Mouse (Mus musculus) thymus, postnatal 14 days (tissue): ENCODE measurements around the gene Kpna6.
A peak's percentile ranks its signal among the peaks of the same experiment; 100 is the strongest.
"Not testable (repeated sequence)": the region's sequence is repeated elsewhere in the genome, so short reads cannot be mapped to it uniquely, and the experiment has no call there.

Source experiments
- DNase-seq: peaks from one replicate; pipeline ENCODE4 v3.0.0; 2021

Gene Kpna6

DNA sequence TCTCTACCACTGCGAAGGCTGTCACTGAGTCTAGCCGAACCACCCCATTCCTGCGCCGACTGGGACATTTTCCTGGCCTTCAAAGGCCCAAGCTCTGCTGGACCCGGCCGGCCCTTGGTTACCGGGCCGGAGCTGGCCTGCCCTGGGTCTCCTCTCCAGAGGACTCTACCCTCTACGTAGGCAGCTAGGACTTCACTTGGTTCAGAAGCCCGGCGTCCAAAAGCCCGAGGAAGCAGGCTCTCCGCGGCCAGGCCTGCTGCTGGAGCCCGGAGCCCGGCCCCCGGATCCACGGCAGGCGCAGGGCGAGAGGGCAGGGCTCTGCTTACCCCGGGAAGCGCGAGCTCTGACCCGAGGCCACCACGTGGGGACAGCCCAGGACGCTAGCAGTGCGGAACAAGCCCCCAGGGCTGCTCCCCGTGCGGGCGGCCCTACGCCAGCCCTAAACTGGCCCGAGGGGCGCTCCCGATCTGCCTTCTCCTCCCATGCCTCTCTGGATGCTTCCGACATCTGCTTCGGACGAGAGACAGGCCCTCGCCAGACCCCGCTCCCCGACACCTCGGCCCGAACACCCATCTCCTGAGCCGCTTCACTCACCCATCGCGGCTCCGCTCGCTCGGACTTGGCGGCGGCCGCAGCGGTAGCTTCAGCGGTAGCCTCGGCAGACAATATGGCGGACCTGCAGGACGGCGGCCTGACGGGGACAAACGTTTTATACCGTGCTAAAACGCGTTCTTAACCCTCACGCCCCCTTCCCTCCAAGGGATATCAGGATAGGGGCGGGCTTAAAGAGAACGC, at the start of gene Kpna6:
TSS of gene Kpna6 (minus strand) at position 685 of the 795 bp plus-strand sequence.
- DNase-seq, result peak; percentile 84

- DNase-seq, result no peak
Measured at GRCm38 (mm10) chr4:129716310-129716709, 43.7 kb upstream of the Kpna6 start.

DNA sequence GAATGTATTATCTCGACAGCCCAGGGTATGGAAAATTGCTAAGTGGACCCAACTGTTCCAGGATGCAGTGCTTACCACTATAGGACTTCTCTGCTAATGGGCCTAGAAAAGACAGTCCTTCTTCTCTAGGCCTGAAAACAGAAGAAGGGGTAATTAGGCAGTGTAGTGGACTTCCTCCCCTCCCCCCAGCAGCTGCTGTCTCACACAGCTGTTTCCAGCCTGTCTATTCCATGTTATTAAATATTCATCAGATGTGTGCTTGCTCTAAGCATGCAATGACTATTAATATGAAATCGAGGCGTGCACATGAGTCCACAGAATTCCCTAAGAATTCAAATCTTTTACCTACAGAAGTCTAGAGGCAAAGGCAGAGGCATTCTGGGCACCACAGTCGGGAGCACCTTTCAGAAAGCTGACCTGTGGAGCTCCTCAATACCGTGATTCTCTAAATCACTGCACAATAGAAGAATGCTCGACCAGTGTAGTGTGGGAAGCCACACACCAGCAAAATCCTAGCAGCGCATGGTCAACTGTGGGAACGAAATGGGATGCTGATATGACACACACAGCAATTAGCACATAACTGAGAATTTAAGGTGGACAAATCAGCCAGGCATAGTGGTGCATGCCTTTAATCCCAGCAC, 37.0 kb upstream of the Kpna6 start:
- DNase-seq, result no peak

GRCm38 (mm10) chr4:129706750-129707149, 34.2 kb upstream of the Kpna6 start:
- DNase-seq, result no peak

DNA sequence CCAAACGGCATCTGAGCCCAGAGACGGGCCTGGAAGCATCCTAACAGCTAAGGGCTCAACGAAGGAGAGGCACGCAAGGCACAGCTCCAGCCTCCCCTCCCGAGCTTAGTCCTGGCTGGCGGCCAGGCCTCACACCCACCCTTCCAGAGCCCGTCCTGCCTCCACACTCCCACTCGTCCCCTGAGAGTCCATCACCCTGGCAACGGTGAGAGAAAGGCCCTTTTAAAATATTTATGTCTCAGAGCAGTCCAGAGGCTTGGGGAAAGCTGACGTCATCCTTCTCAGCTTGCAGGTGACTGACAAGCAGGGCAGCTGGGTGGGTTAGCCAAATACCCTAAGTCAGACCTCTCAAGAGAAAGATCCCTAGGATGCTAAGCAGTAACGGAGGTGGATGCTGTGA, 29.9 kb upstream of the Kpna6 start:
- DNase-seq, result no peak

DNA sequence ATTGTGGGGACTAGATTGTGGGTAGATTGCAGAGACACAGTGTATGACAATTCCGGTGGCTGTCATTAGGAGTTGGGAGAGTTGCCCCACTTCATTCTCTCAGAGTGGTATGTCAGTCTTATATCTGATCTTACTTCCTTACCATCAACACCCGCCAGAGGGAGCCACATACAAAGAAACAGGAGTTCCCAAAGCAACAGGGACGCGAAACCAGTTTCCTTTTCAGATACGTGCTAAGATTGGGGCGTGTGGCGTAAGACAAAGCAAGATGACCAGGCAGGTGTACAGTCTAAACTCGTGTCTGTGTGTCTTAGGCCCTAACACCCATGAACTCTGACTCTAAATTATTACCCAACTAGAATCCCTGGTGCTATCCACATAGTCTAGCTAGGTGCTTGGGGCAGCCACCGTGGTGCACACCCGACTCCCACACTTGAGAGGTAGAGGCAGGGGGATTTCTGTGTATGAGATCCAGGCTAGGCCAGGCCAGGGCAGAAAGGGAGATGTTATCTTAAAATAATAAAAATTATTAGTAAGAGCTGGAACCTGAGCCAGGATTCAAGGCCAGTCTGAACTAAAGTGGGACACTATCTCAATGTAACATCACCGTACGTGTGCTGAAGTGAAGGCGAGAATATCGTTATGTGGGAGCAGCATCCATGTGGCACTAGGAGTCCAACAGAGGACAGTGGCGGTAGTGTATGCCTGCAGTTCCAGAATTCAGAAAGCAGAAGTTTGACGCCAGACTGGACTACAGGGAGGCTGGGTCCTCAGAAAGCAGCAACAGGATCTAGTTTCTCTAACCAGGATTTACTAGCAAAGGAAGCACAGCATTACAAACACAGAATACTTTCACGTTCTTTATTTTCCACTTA, 29.2 kb upstream of the Kpna6 start:
- peak; percentile 91 for DNase-seq

- not testable (repeated sequence) for DNase-seq
Measured at GRCm38 (mm10) chr4:129700661-129701060, 28.1 kb upstream of the Kpna6 start.

DNA sequence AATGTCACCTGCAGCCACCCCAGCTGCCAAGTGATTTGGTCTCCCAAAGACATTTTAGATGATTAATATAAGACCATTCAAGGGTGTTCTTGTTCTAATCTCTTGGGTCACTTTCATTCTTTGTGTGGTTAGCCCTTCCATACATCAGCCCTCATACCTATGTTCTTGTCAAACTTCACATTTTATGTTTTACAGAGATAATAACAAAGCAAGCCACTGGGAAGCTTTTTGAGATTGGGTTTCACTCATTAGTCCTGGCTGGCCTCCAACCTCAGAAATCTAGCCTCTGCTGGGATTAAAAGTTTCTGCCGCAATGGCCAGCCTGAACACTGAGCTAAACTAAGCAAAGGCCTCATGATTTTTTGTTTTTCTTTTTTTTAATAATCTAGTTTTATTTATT, 27.6 kb upstream of the Kpna6 start:
- no peak for DNase-seq

DNA sequence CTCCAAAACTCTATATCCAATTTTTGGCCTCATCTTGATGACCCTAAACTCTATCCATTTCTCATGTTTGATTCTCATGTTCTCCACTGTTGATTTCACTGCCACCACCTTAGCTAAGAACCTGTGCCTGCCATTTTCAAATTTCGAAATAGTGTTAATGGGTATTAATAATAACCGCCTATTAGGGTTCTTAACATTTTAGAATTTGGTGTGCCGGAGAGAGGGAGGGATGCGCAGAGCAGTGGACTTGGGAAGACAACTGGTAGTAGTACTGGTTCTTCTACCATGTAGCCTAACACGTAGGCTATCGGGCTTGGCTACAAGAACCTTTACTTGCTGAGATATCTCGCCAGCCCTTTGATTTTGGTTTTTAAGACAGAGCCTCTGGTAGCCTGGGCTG, 24.6 kb upstream of the Kpna6 start:
- DNase-seq, result no peak

- DNase-seq, result peak; percentile 91
Measured at GRCm38 (mm10) chr4:129696158-129696985, 23.8 kb upstream of the Kpna6 start, which contains the start of gene Tmem39b. Gene Tmem39b, minus strand, starts transcription at chr4:129696838.

GRCm38 (mm10) chr4:129695815-129696157, 23.2 kb upstream of the Kpna6 start:
- DNase-seq, result no peak

DNA sequence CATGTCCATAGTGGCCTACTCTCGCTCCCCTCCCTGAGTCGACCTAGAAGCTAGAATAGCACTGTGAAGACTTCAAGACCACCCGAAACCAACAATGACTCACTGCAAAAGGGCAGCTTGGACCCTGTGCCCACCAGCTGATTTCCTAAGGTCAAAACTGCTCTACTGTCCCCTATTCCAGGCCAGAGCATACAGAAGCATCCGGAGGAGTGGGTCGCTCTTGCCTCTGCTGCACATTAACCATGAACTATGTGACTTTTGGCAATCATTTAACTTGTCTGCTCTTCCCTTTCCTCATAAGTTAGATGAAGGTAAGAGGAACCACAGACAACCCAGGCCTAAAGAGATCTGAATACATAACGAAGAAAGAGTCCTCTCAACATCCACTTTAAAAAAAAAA, 12.0 kb upstream of the Kpna6 start:
- no peak for DNase-seq

GRCm38 (mm10) chr4:129683901-129684493, 11.4 kb upstream of the Kpna6 start:
- no peak for DNase-seq

- no peak for DNase-seq
Measured at GRCm38 (mm10) chr4:129681837-129682236, 9.3 kb upstream of the Kpna6 start.

DNA sequence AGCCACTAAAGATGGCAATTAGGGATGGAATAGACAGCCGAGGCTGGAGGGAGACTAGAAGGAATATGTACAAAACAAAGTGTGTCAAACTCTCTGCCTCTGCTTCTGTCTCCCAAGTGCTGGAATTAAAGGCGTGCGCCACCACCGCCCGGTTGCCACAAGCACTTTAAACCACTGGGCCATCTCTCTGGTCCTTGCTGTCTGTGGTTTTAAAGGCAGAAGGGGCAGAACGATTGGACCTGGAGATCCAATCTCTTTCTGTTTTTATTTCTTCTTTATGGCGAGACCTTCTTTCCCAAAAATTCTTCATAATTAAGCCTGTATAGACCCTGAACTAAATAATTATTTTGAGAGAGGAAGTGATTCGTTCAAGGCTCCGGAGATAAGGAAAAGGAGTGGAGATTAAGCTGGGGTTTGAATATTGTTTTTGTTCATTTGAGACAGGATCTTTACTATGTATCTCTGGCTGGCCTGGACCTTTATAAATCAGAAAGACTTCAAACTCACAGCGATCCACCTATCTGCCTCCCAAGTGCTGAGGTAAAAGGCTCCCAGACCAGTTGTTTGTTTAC, 397 bp upstream of the Kpna6 start:
- DNase-seq, result no peak

GRCm38 (mm10) chr4:129671491-129672082, 980 bp downstream of the Kpna6 start:
- peak; percentile 61 for DNase-seq

DNA sequence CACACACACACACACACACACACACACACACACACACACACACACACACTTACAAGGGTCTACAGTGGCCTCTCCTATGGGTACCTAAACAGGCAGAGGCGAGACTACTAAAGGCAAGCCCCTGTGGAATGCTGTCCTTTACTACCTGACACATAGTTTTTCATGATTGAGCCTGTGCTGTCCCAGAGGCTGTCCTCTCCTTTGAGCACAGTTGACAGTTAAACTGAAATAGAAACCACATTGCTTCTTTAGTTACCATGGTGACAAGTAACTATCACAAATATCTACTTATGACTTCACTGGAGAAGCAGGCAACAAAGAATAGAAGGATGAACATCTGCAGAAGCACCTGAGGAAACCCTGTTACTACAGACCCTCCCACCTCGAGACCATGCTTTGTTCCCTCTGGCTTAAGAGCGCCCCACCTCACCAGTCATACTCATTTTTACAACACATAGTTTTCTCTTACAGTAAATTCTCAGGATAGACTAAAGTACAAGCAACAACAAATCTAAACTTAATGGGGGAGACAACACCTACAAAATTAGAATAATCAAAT, 10.2 kb downstream of the Kpna6 start:
- DNase-seq, result no peak

- no peak for DNase-seq
Measured at GRCm38 (mm10) chr4:129661584-129661983, 11.0 kb downstream of the Kpna6 start.

GRCm38 (mm10) chr4:129654770-129655169, 17.8 kb downstream of the Kpna6 start:
- DNase-seq, result no peak

DNA sequence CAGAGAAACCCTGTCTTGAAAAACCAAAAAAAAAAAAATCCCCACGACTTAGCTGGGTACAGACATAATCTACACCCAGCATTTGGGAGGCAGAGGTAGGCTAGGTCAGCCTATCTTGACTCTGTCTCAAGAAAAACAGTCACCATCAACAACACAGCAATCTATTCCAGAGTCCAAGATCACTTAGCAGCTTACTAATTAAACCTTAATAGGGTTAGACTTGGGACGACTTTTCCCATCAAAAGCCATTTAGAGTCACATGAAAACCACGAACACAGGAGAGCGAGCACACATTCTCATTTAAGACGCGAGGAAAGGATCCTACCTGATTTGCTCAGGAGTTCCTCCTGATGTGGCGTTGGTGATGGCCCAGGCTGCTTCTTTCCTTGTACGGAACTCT, 22.2 kb downstream of the Kpna6 start:
- no peak for DNase-seq

DNA sequence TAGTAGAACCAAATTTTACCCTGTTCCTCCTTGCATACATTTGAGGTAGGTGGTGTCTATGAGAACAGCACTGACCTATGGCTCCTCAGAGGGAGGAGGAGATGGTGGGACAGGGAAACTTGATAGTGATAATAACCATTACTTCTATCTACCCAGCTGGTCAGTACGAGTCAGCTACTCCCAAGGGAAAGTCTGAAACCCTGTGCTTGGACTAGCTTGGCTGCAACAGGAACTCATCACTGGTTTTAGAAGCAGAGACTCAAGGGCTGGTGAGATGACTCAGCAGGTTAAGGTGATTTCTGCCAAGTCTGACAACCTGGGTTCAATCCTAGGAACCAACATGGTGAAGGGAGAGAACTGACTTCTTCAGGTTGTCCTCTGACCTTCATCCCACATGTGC, 23.9 kb downstream of the Kpna6 start:
- no peak for DNase-seq
